ENCODE assay signal across 6 mouse cellular contexts in genomic region chr14:78667763-78668162, GRCm38 (mm10).
"Had no signal": no experiment of that assay in that cellular context is flagged by ENCODE, and none has a peak within 500 bp of the region (broad histone marks: within the 10 kb centered on the region; RNA-seq: fewer than 3 reads in every experiment).

No protein-coding gene starts in this region.

- H3K4me1 ChIP-seq: limb, embryonic 10.5 days; liver, embryonic 15.5 days had no signal

- H3K9me3 ChIP-seq: limb, embryonic 10.5 days; liver, embryonic 15.5 days had no signal

- H3K4me3 ChIP-seq: left cerebral cortex, adult 2 months; limb, embryonic 10.5 days; liver, embryonic 15.5 days had no signal

- H3K27ac ChIP-seq: kidney, postnatal 0 days; left cerebral cortex, adult 2 months; limb, embryonic 10.5 days; liver, embryonic 15.5 days; stomach, postnatal 0 days had no signal

- H3K27me3 ChIP-seq: liver, embryonic 15.5 days had no signal

- H3K36me3 ChIP-seq: limb, embryonic 10.5 days; liver, embryonic 15.5 days had no signal

- H3K4me2 ChIP-seq: liver, embryonic 11.5 days; liver, embryonic 15.5 days had no signal

- H3K9ac ChIP-seq: liver, embryonic 15.5 days had no signal
